8 mouse cellular contexts compared by ENCODE assay signal in genomic region chr4:70355659-70356350, GRCm38 (mm10). TPM values are rescaled to one million over a fixed set of nuclear protein-coding genes. Genes with fewer than 3 reads are reported as not detected.
A peak's percentile ranks its signal among the peaks of the same experiment; 100 is the strongest.
DNase-seq lines count a peak whose midpoint lies in the region; ATAC-seq and TF ChIP-seq lines count a peak whose summit lies in the region.

No protein-coding gene starts in this region.

- H3K4me3 ChIP-seq in embryonic facial prominence, embryonic 10.5 days: no peak overlapping the region
- no peak overlapping the region for H3K4me3 ChIP-seq in liver, postnatal 0 days (ENCODE audit: low read depth, low read length)

- WGBS in embryonic facial prominence, embryonic 10.5 days: 80% methylated on average over 9 of the region's 9 CpGs
- WGBS in liver, postnatal 0 days (ENCODE audit: insufficient replicate concordance): 58% methylated on average over 9 of the region's 9 CpGs

- no peak overlapping the region for H3K9ac ChIP-seq in liver, postnatal 0 days (replicated peaks)

- H3K27ac ChIP-seq in embryonic facial prominence, embryonic 10.5 days (replicated peaks): no peak overlapping the region
- no peak overlapping the region for H3K27ac ChIP-seq in liver, postnatal 0 days (ENCODE audit: low read depth)

- TF ChIP-seq CTCF in liver, postnatal 0 days (IDR thresholded peaks at IDR 0.05; ENCODE audit: low read depth): peak; percentile 85

- peaks cover 93% of the 10 kb centered on the region for H3K36me3 ChIP-seq in embryonic facial prominence, embryonic 10.5 days (replicated peaks)
- H3K36me3 ChIP-seq in liver, postnatal 0 days (replicated peaks; ENCODE audit: insufficient read depth, low read length): peaks cover 24% of the 10 kb centered on the region

- no peak overlapping the region for H3K4me2 ChIP-seq in liver, postnatal 0 days (ENCODE audit: low read depth, low read length)

- TF ChIP-seq EP300 in liver, postnatal 0 days (IDR thresholded peaks at IDR 0.05; ENCODE audit: low read depth): no peak

- DNase-seq in adrenal gland, postnatal 10 days: peak; percentile 78
- peak; percentile 51 for DNase-seq in embryonic facial prominence, embryonic 10.5 days (ENCODE audit: low spot score)
- DNase-seq in heart, postnatal 4 days: peak; percentile 63
- peak; percentile 71 for DNase-seq in layer of hippocampus, adult 11-12 months (ENCODE audit: low spot score)
- DNase-seq in liver, postnatal 0 days: peak; percentile 35
- DNase-seq in thymus, postnatal 36 days: peak; percentile 31 to 42

- no peaks in the 10 kb centered on the region for H3K27me3 ChIP-seq in embryonic facial prominence, embryonic 10.5 days (replicated peaks; ENCODE audit: low read depth, poor library complexity, severe bottlenecking)
- no peaks in the 10 kb centered on the region for H3K27me3 ChIP-seq in liver, postnatal 0 days (ENCODE audit: insufficient read depth, low read length)

- no peaks in the 10 kb centered on the region for H3K9me3 ChIP-seq in embryonic facial prominence, embryonic 10.5 days
- no peaks in the 10 kb centered on the region for H3K9me3 ChIP-seq in liver, postnatal 0 days (ENCODE audit: low read length)

- H3K4me1 ChIP-seq in embryonic facial prominence, embryonic 10.5 days: no peaks in the 10 kb centered on the region
- H3K4me1 ChIP-seq in liver, postnatal 0 days (ENCODE audit: insufficient read depth): no peaks in the 10 kb centered on the region

- ATAC-seq in CD4-positive, CD25-positive, alpha-beta regulatory T cell, adult 4 months: peak; percentile 69
- peak; percentile 53 for ATAC-seq in liver, postnatal 0 days
- peak; percentile 61; the same call in 1 of the 2 replicates for ATAC-seq in neutrophil, adult 5-6 weeks (ENCODE audit: extremely low read depth, insufficient number of reproducible peaks, low FRiP score, poor library complexity, severe bottlenecking)

RNA-seq across cellular contexts. Expression of gene Cdk5rap2, which starts 54.4 kb away (rescaled TPM):
- 10 to 100 TPM; 10.8 to 17.2 TPM for polyA plus RNA-seq in CD4-positive, CD25-positive, alpha-beta regulatory T cell, adult 4 months (2017; shearing (Covaris generic))
- 10 to 100 TPM; 14.9 to 25.8 TPM for total RNA-seq in adrenal gland, postnatal 10 days (2021)
- polyA plus RNA-seq in embryonic facial prominence, embryonic 10.5 days (2016; fragmentation: Nextera tagmentation; extraction: Ambion mirVana): 31.1 and 34.5 TPM in 2 replicates
- 10 to 100 TPM; 14.3 to 17.1 TPM for total RNA-seq in heart, postnatal 4 days (2021)
- polyA plus RNA-seq in liver, postnatal 0 days (2015; fragmentation: Nextera tagmentation; extraction: Ambion mirVana): 3.3 and 3.4 TPM in 2 replicates
- 26.9 and 27.7 TPM in 2 replicates for total RNA-seq in neutrophil, adult 5-6 weeks (2017)
